Mouse (Mus musculus) cortical plate, adult 2 months (tissue): ENCODE data around the gene Tead1.

Experiments
- CTCF ChIP-seq: fragments of 200-500 bp; IDR thresholded peaks from 2 replicates; pipeline ENCODE4 v1.5.1; 2011; ENCODE audit warnings: mild to moderate bottlenecking, control low read depth, low read length; ENCODE audit not compliant: insufficient read depth; ENCODE audit errors: extremely low read depth
- POLR2A ChIP-seq: fragments of 200-500 bp; IDR thresholded peaks from 2 replicates; pipeline ENCODE4 v1.6.1; 2011; ENCODE audit warnings: mild to moderate bottlenecking, low read length, control low read depth; ENCODE audit not compliant: insufficient read depth; ENCODE audit errors: extremely low read depth

GRCm38 (mm10) chr7:112912969-112913368 lies 233.9 kb downstream of the Tead1 start:
- no peak for TF ChIP-seq CTCF
- no peak for TF ChIP-seq POLR2A
